ENCODE assay signal across 8 mouse cellular contexts in genomic region chrX:153360666-153361269, GRCm38 (mm10).
A peak's percentile ranks its signal among the peaks of the same experiment; 100 is the strongest.
DNase-seq lines count a peak whose midpoint lies in the region; ATAC-seq and TF ChIP-seq lines count a peak whose summit lies in the region.

No protein-coding gene starts in this region.

- peak overlapping the region; percentile 48 for H3K4me3 ChIP-seq in heart, embryonic 11.5 days (ENCODE audit: low read depth, low read length)
- H3K4me3 ChIP-seq in ES-Bruce4 (ENCODE audit: low read depth, low read length): peak overlapping the region; percentile 74
- peak overlapping the region; percentile 47 for H3K4me3 ChIP-seq in forebrain, embryonic 15.5 days
- H3K4me3 ChIP-seq in liver, embryonic 16.5 days (ENCODE audit: low read depth, low read length): peak overlapping the region; percentile 51

- no peak overlapping the region for H3K27ac ChIP-seq in heart, embryonic 11.5 days (ENCODE audit: low read depth, low read length)
- H3K27ac ChIP-seq in ES-Bruce4 (ENCODE audit: insufficient read depth, low read length): peak overlapping the region; percentile 55; the same call in 1 of the 2 replicates
- H3K27ac ChIP-seq in forebrain, embryonic 15.5 days (replicated peaks): no peak overlapping the region
- H3K27ac ChIP-seq in liver, embryonic 16.5 days (ENCODE audit: low read length): no peak overlapping the region

- no peak for ATAC-seq in heart, embryonic 11.5 days (replicated peaks; ENCODE audit: insufficient number of reproducible peaks, low FRiP score, low TSS enrichment)
- peak; percentile 53 for ATAC-seq in forebrain, embryonic 15.5 days (replicated peaks)
- no peak for ATAC-seq in liver, embryonic 16.5 days (ENCODE audit: low read depth)
- ATAC-seq in megakaryocyte-erythroid progenitor cell, adult 5-6 weeks (replicated peaks; ENCODE audit: low FRiP score, low TSS enrichment, poor library complexity, severe bottlenecking): no peak
- no peak for ATAC-seq in granulocyte monocyte progenitor cell, adult 5-6 weeks (replicated peaks; ENCODE audit: poor library complexity, severe bottlenecking)

- H3K4me1 ChIP-seq in heart, embryonic 11.5 days (ENCODE audit: control insufficient read depth, insufficient read depth, low read length): no peaks in the 10 kb centered on the region
- H3K4me1 ChIP-seq in ES-Bruce4 (ENCODE audit: control insufficient read depth, insufficient read depth, low read length): no peaks in the 10 kb centered on the region
- H3K4me1 ChIP-seq in forebrain, embryonic 15.5 days: peaks cover 11% of the 10 kb centered on the region
- H3K4me1 ChIP-seq in liver, embryonic 16.5 days (ENCODE audit: control insufficient read depth, low read depth, low read length): no peaks in the 10 kb centered on the region; the same call in 1 of the 2 replicates

- H3K9ac ChIP-seq in heart, embryonic 11.5 days (ENCODE audit: low read depth, low read length): no peak overlapping the region; the same call in 1 of the 2 replicates
- peak overlapping the region; percentile 69; the same call in 1 of the 2 replicates for H3K9ac ChIP-seq in ES-Bruce4 (ENCODE audit: low read depth, poor library complexity, severe bottlenecking)
- peak overlapping the region; percentile 50; the same call in 1 of the 2 replicates for H3K9ac ChIP-seq in forebrain, embryonic 15.5 days (replicated peaks)
- no peak overlapping the region for H3K9ac ChIP-seq in liver, embryonic 16.5 days (ENCODE audit: low read depth, low read length)

- no peaks in the 10 kb centered on the region for H3K36me3 ChIP-seq in heart, embryonic 11.5 days (ENCODE audit: control insufficient read depth, insufficient read depth, low read length)
- H3K36me3 ChIP-seq in ES-Bruce4 (ENCODE audit: control insufficient read depth, insufficient read depth, low read length, poor library complexity, severe bottlenecking): no peaks in the 10 kb centered on the region
- no peaks in the 10 kb centered on the region for H3K36me3 ChIP-seq in forebrain, embryonic 15.5 days
- no peaks in the 10 kb centered on the region for H3K36me3 ChIP-seq in liver, embryonic 16.5 days (ENCODE audit: control insufficient read depth, insufficient read depth)

- 19% methylated on average over 9 of the region's 9 CpGs for WGBS in heart, embryonic 11.5 days (ENCODE audit: insufficient replicate concordance)
- 36% methylated on average over 9 of the region's 9 CpGs for WGBS in forebrain, embryonic 15.5 days
- WGBS in liver, embryonic 16.5 days (ENCODE audit: insufficient replicate concordance): 23% methylated on average over 9 of the region's 9 CpGs

- no peak for TF ChIP-seq CTCF in ES-Bruce4 (IDR thresholded peaks at IDR 0.05; ENCODE audit: low read depth, low read length)

- no peak for DNase-seq in heart, adult 8-10 months (ENCODE audit: low spot score)
- no peak for DNase-seq in cerebellum, postnatal 14 days

- TF ChIP-seq POLR2A in ES-Bruce4 (IDR thresholded peaks at IDR 0.05; ENCODE audit: insufficient read depth, low read length): no peak

- TF ChIP-seq EP300 in ES-Bruce4 (IDR thresholded peaks at IDR 0.05; ENCODE audit: insufficient read depth, low read depth, low read length): no peak

- H3K9me3 ChIP-seq in heart, embryonic 11.5 days (replicated peaks; ENCODE audit: control insufficient read depth, low read length): no peaks in the 10 kb centered on the region
- no peaks in the 10 kb centered on the region for H3K9me3 ChIP-seq in ES-Bruce4 (replicated peaks; ENCODE audit: control insufficient read depth, insufficient read depth, low read length, poor library complexity, severe bottlenecking)
- no peaks in the 10 kb centered on the region for H3K9me3 ChIP-seq in forebrain, embryonic 15.5 days
- no peaks in the 10 kb centered on the region for H3K9me3 ChIP-seq in liver, embryonic 16.5 days (replicated peaks; ENCODE audit: control insufficient read depth, low read length)

- H3K27me3 ChIP-seq in heart, embryonic 11.5 days (ENCODE audit: control insufficient read depth, insufficient read depth, low read length): no peaks in the 10 kb centered on the region; the same call in 1 of the 2 replicates
- no peaks in the 10 kb centered on the region for H3K27me3 ChIP-seq in ES-Bruce4 (ENCODE audit: control insufficient read depth, insufficient read depth, low read length, poor library complexity, severe bottlenecking)
- no peaks in the 10 kb centered on the region for H3K27me3 ChIP-seq in forebrain, embryonic 15.5 days
- peaks cover 2% of the 10 kb centered on the region; the same call in 1 of the 2 replicates for H3K27me3 ChIP-seq in liver, embryonic 16.5 days (ENCODE audit: control insufficient read depth, insufficient read depth, low read depth, low read length)

- H3K4me2 ChIP-seq in heart, embryonic 11.5 days: peak overlapping the region; percentile 74
- H3K4me2 ChIP-seq in forebrain, embryonic 15.5 days (replicated peaks): peak overlapping the region; percentile 58
- H3K4me2 ChIP-seq in liver, embryonic 16.5 days (ENCODE audit: low read depth, low read length): peak overlapping the region; percentile 71; the same call in 1 of the 2 replicates

Comparison
In these comparisons a context has a peak if more than half of its experiments do, and no peak if none do; other contexts are left out.
1. H3K9ac ChIP-seq: peak in ES-Bruce4 (single experiment) and forebrain, embryonic 15.5 days (single experiment); none in heart, embryonic 11.5 days (single experiment) and liver, embryonic 16.5 days (single experiment).
2. Peak in every context shown above with its lines, with median percentiles within 50 percentile points of each other: H3K4me2 ChIP-seq and H3K4me3 ChIP-seq.